Mouse (Mus musculus) lung, postnatal 0 days (tissue): ENCODE measurements at regions not wholly inside any gene's neighbourhood (a gene's known extent, or its start where the extent isn't known, plus 50 kb on each side); places are given as distances from the start of the nearest gene placed in this dataset.

Source experiments
- CTCF ChIP-seq: IDR thresholded peaks from 2 replicates; pipeline ENCODE4 v1.5.1; 2016; ENCODE audit warnings: antibody characterized with exemption, mild to moderate bottlenecking
- EP300 ChIP-seq: IDR thresholded peaks from 2 replicates; pipeline ENCODE4 v1.6.1; 2016; ENCODE audit warnings: antibody characterized with exemption, mild to moderate bottlenecking, control low read depth

- no peak; the same call in 1 of the 2 replicates for TF ChIP-seq CTCF
- peak; percentile 69 for TF ChIP-seq EP300
Observed at GRCm38 (mm10) chr19:36677101-36678081, 59.1 kb downstream of the Ppp1r3c start.
